Mouse (Mus musculus): Measurements from ENCODE around the gene Mrpl38. TPM values are rescaled to one million over a fixed set of nuclear protein-coding genes. Genes with fewer than 3 reads are reported as not detected.
A peak's percentile ranks its signal among the peaks of the same experiment; 100 is the strongest.

The Mrpl38 gene
- polyA plus RNA-seq, 2 experiments, result 17.5 to 39.5 TPM

GRCm38 (mm10) chr11:116106963-116107776 lies 31.5 kb downstream of the Mrpl38 start:
- H3K4me1 ChIP-seq (replicated peaks; ENCODE audit: control insufficient read depth in 2 of 2, insufficient read depth in 2 of 2, low read length in 1 of 2), result peaks cover 5 to 20% of the 10 kb centered on the region in 2 experiments
- TF ChIP-seq EP300 (IDR thresholded peaks at IDR 0.05; ENCODE audit: low read depth) (no peak), CTCF (IDR thresholded peaks at IDR 0.05; ENCODE audit: low read depth) (peak; percentile 42)
- H3K27me3 ChIP-seq (ENCODE audit: control insufficient read depth, insufficient read depth, low read length), result peaks cover 38% of the 10 kb centered on the region
- DNase-seq (ENCODE audit: low read depth in 3 of 3, low spot score in 3 of 3), result no peak
- 37% methylated on average over 14 of the region's 14 CpGs for WGBS (ENCODE audit: insufficient replicate concordance)
- no peak overlapping the region for H3K4me3 ChIP-seq (ENCODE audit: insufficient read depth in 1 of 2, low read depth in 2 of 2, low read length in 2 of 2)
- no peaks in the 10 kb centered on the region for H3K36me3 ChIP-seq (replicated peaks; ENCODE audit: control insufficient read depth, insufficient read depth, low read depth)
- no peak overlapping the region for H3K4me2 ChIP-seq (ENCODE audit: low read depth)
- no peak for ATAC-seq (ENCODE audit: insufficient read depth)
- H3K9ac ChIP-seq (replicated peaks), result no peak overlapping the region
- no peak overlapping the region for H3K27ac ChIP-seq
- no peaks in the 10 kb centered on the region for H3K9me3 ChIP-seq (ENCODE audit: control insufficient read depth, low read length)

DNA sequence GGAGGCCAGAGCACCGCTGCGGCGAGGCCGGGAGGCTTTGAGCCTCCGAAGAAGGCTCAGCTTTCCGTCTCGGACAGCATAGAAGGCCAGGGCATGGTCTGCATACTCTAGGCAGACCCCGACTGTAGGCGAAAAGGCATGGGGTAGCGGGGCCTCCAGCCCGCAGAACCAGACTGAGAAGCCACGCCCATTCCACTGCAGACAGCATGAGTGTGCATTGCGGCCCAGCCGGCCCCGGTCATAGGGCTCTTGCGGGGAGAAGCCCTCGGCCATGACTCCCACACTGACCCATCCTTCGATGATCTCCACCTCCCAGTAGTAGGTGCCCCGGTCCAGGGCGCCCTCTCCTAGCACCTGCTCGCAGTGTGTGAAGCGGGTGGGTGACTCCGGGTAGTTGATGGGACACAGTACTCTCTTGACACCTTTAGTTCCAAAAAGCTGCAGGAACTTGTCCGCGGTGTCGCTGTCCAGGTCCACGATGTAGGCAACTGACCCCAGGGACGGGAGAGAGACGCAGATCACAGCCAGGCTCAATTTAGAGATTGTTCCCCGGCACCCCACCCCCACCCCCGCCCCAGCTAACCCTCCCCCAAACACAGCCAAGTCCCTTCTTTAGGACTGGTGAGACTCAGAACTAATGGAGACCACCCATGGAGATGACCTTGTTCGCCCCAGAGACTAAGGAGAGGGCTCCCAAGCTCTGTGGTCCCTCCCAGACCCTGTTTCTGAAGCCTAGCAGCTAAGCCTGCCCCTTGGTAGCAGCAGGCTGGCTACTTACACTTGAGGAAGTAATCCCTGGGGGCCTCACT lies 32.3 kb downstream of the Mrpl38 start:
- H3K27ac ChIP-seq, result no peak overlapping the region
- H3K27me3 ChIP-seq (ENCODE audit: control insufficient read depth, insufficient read depth, low read length), result peaks cover 38% of the 10 kb centered on the region
- H3K4me1 ChIP-seq (replicated peaks; ENCODE audit: control insufficient read depth in 2 of 2, insufficient read depth in 2 of 2, low read length in 1 of 2), result peaks cover 6 to 27% of the 10 kb centered on the region in 2 experiments
- H3K9me3 ChIP-seq (ENCODE audit: control insufficient read depth, low read length), result no peaks in the 10 kb centered on the region
- DNase-seq (ENCODE audit: low read depth in 3 of 3, low spot score in 3 of 3) (no peak), ATAC-seq (ENCODE audit: insufficient read depth) (no peak)
- H3K4me3 ChIP-seq (ENCODE audit: insufficient read depth in 1 of 2, low read depth in 2 of 2, low read length in 2 of 2), result no peak overlapping the region
- H3K36me3 ChIP-seq (replicated peaks; ENCODE audit: control insufficient read depth, insufficient read depth, low read depth), result no peaks in the 10 kb centered on the region
- no peak for TF ChIP-seq EP300 (IDR thresholded peaks at IDR 0.05; ENCODE audit: low read depth)
- H3K9ac ChIP-seq (replicated peaks), result no peak overlapping the region
- H3K4me2 ChIP-seq (ENCODE audit: low read depth), result peak overlapping the region; percentile 35
- WGBS (ENCODE audit: insufficient replicate concordance), result 33% methylated on average over 32 of the region's 32 CpGs

DNA sequence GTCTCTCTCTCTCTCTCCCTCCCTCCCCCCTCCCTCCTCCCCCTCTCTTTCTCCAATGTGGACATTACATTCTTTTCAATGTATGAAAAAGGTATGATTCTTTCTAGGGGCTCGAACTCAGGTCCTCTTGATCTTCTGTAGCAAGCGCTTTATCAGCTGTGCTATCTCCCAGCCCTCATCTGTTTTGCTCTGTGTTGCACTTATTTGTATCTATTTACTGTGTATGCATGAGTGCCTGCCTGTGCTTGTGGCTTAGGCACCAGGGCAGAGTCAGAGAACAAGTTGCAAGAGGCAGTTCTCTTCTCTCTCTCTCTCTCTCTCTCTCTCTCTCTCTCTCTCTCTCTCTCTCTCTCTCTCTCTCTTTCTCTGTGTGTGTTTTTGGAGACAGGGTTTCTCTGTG lies 33.6 kb downstream of the Mrpl38 start:
- no peaks in the 10 kb centered on the region for H3K9me3 ChIP-seq (ENCODE audit: control insufficient read depth, low read length)
- 69% methylated on average over 2 of the region's 2 CpGs for WGBS (ENCODE audit: insufficient replicate concordance)
- peaks cover 6 to 31% of the 10 kb centered on the region in 2 experiments for H3K4me1 ChIP-seq (replicated peaks; ENCODE audit: control insufficient read depth in 2 of 2, insufficient read depth in 2 of 2, low read length in 1 of 2)
- H3K36me3 ChIP-seq (replicated peaks; ENCODE audit: control insufficient read depth, insufficient read depth, low read depth), result no peaks in the 10 kb centered on the region
- DNase-seq (ENCODE audit: low read depth in 3 of 3, low spot score in 3 of 3), result no peak
- H3K27me3 ChIP-seq (ENCODE audit: control insufficient read depth, insufficient read depth, low read length), result peaks cover 29% of the 10 kb centered on the region
- TF ChIP-seq CTCF (IDR thresholded peaks at IDR 0.05; ENCODE audit: low read depth) (no peak), EP300 (IDR thresholded peaks at IDR 0.05; ENCODE audit: low read depth) (no peak)
- ATAC-seq (ENCODE audit: insufficient read depth), result no peak
- H3K9ac ChIP-seq (replicated peaks), result no peak overlapping the region
- no peak overlapping the region for H3K27ac ChIP-seq
- no peak overlapping the region for H3K4me2 ChIP-seq (ENCODE audit: low read depth)
- H3K4me3 ChIP-seq (ENCODE audit: insufficient read depth in 1 of 2, low read depth in 2 of 2, low read length in 2 of 2), result no peak overlapping the region

DNA sequence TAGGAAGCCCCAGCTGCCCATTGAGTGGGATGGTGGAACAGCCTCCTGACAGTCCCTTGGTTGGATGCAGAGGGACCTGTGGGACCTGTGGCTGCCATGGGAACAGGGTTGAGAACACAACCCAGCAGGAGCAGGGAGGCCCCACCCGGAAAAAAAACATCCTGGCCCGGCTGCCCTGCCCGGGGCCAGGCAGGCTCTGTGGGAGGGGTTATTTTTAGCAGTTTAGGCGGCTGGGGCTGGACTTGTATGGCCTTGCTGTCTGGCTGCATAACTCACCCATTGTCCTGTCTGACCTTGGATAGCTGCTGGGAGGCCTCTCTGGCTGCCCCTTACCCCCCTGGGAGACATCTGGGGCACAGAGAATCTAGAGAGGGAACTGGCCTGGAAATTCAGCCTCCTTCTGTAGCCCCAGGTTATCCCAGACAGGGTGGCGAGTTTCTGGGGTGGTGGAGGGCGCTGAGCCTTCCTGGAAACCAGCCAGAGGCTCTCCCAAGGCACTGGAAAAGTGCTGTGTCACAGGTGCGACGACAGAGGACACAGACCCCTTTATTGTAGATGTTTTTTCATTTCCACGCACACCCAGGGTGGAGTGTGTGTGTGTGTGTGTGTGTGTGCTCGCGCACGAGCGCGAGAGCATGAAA lies 34.5 kb downstream of the Mrpl38 start:
- no peak for TF ChIP-seq EP300 (IDR thresholded peaks at IDR 0.05; ENCODE audit: low read depth)
- TF ChIP-seq CTCF (IDR thresholded peaks at IDR 0.05; ENCODE audit: low read depth), result no peak
- DNase-seq (ENCODE audit: low read depth in 3 of 3, low spot score in 3 of 3) (no peak), ATAC-seq (ENCODE audit: insufficient read depth) (peak; percentile 42; the same call in 1 of the 2 replicates)
- H3K9me3 ChIP-seq (ENCODE audit: control insufficient read depth, low read length), result no peaks in the 10 kb centered on the region
- H3K4me1 ChIP-seq (replicated peaks; ENCODE audit: control insufficient read depth in 2 of 2, insufficient read depth in 2 of 2, low read length in 1 of 2), result peaks cover 13 to 41% of the 10 kb centered on the region in 2 experiments
- H3K27ac ChIP-seq, result no peak overlapping the region
- peaks cover 20% of the 10 kb centered on the region for H3K27me3 ChIP-seq (ENCODE audit: control insufficient read depth, insufficient read depth, low read length)
- H3K4me3 ChIP-seq (ENCODE audit: insufficient read depth in 1 of 2, low read depth in 2 of 2, low read length in 2 of 2), result no peak overlapping the region
- H3K4me2 ChIP-seq (ENCODE audit: low read depth), result no peak overlapping the region
- WGBS (ENCODE audit: insufficient replicate concordance), result 36% methylated on average over 14 of the region's 14 CpGs
- no peak overlapping the region for H3K9ac ChIP-seq (replicated peaks)
- H3K36me3 ChIP-seq (replicated peaks; ENCODE audit: control insufficient read depth, insufficient read depth, low read depth), result no peaks in the 10 kb centered on the region
